Mouse (Mus musculus) bone marrow, adult 2 months (tissue): ENCODE measurements at regions not wholly inside any gene's neighbourhood (a gene's known extent, or its start where the extent isn't known, plus 50 kb on each side); places are given as distances from the start of the nearest gene placed in this dataset.

Source experiments
- CTCF ChIP-seq: fragments of 200-500 bp; IDR thresholded peaks from 2 replicates; pipeline ENCODE4 v1.5.1; 2011; ENCODE audit warnings: low read length, control low read depth; ENCODE audit not compliant: control insufficient read depth, insufficient read depth
- POLR2A ChIP-seq: fragments of 200-500 bp; IDR thresholded peaks from 2 replicates; pipeline ENCODE4 v1.6.1; 2011; ENCODE audit warnings: low read depth, mild to moderate bottlenecking, control low read depth, low read length, borderline replicate concordance; ENCODE audit not compliant: control insufficient read depth

- TF ChIP-seq POLR2A = no peak
- TF ChIP-seq CTCF = no peak
These were observed 801.8 kb upstream of the 4930452B06Rik start for GRCm38 (mm10) chr14:9467690-9468458.
